Mouse (Mus musculus) E14TG2a.4 (cell line): ENCODE measurements around the gene Scyl1.
A peak's percentile ranks its signal among the peaks of the same experiment; 100 is the strongest.

Source experiments
- CTCF ChIP-seq: conservative IDR thresholded peaks from 2 replicates; pipeline ENCODE4 v1.5.1; 2014; ENCODE audit warnings: low read length
- NANOG ChIP-seq: IDR thresholded peaks from 2 replicates; pipeline ENCODE4 v1.6.1; 2014; ENCODE audit warnings: borderline replicate concordance, low read length, mixed read lengths
- POU5F1 ChIP-seq: IDR thresholded peaks from 2 replicates; pipeline ENCODE4 v1.6.1; 2014; ENCODE audit warnings: low read length, borderline replicate concordance

DNA sequence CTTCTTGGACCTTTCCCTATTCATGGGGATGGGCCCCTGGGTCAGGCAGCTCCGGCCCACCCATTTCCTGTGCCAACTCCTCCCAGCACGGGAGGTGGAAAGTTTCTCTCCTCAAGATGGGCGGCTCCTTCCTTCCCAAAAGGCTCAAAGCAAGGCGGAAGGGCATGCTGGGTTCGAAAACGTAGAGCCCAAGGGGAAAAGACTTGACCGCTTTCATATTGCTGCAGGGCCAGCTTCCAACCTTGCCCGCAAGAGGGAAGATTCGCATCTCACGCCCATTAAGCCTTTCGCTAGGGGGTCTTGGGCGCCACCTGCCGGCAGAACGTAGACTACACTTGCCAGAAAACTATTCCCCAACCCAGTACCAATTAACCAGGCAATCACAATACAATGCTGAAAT is 43.5 kb downstream of the Scyl1 start:
- TF ChIP-seq CTCF (peak; percentile 96), POU5F1 (no peak), NANOG (no peak)
